Mouse (Mus musculus) heart, embryonic 14.5 days (tissue): Measurements from ENCODE around the gene Proz. TPM values are rescaled to one million over a fixed set of nuclear protein-coding genes. Genes with fewer than 3 reads are reported as not detected.

ENCODE experiments used
- ATAC-seq: fragments of 200-750 bp; cut with Nextera tagmentation; 2 replicates; pipeline ENCODE4 v1.8.0; 2017; ENCODE audit warnings: low read depth, moderate TSS enrichment; ENCODE audit not compliant: insufficient number of reproducible peaks, insufficient read depth, low FRiP score
- H3K27ac ChIP-seq, 2 experiments: fragments of 200-500 bp in 1 of 2; fragments of 300-500 bp in 1 of 2; sonication (generic) in 1 of 2; replicated peaks in 1 of 2; 2 replicates each; pipeline ENCODE4 v1.5.1; 2012 to 2014; ENCODE audit warnings: low read depth in 2 of 2, low read length in 2 of 2, control low read depth in 1 of 2, mild to moderate bottlenecking in 1 of 2, mixed read lengths in 1 of 2; ENCODE audit not compliant: control insufficient read depth in 1 of 2, insufficient read depth in 1 of 2
- H3K27me3 ChIP-seq: fragments of 300-500 bp; sonication (generic); 2 replicates; pipeline ENCODE4 v1.6.1; 2014; ENCODE audit warnings: mild to moderate bottlenecking, low read length, control low read depth; ENCODE audit not compliant: control insufficient read depth, insufficient read depth
- H3K36me3 ChIP-seq: fragments of 300-500 bp; sonication (generic); 2 replicates; pipeline ENCODE4 v1.6.1; 2014; ENCODE audit warnings: mild to moderate bottlenecking, control low read depth, low read length, mixed read lengths; ENCODE audit not compliant: control insufficient read depth, insufficient read depth
- H3K4me1 ChIP-seq, 2 experiments: fragments of 200-500 bp in 1 of 2; fragments of 300-500 bp in 1 of 2; sonication (generic) in 1 of 2; 2 replicates each; pipeline ENCODE4 v1.6.1; 2012 to 2014; ENCODE audit warnings: low read length in 2 of 2, control low read depth in 1 of 2, mixed read lengths in 1 of 2; ENCODE audit not compliant: control insufficient read depth in 2 of 2, insufficient read depth in 2 of 2
- H3K4me2 ChIP-seq: fragments of 300-500 bp; sonication (generic); 2 replicates; pipeline ENCODE4 v1.6.1; 2014; ENCODE audit warnings: mild to moderate bottlenecking, low read length
- H3K4me3 ChIP-seq, 2 experiments: fragments of 200-500 bp in 1 of 2; fragments of 300-500 bp in 1 of 2; sonication (generic) in 1 of 2; 2 replicates each; pipeline ENCODE4 v1.5.1; 2012 to 2014; ENCODE audit warnings: low read length in 2 of 2, mild to moderate bottlenecking in 2 of 2, control low read depth in 1 of 2, low read depth in 1 of 2, moderate library complexity in 1 of 2; ENCODE audit not compliant: control insufficient read depth in 1 of 2, insufficient read depth in 1 of 2
- H3K9ac ChIP-seq: fragments of 300-500 bp; sonication (generic); 2 replicates; pipeline ENCODE4 v1.6.1; 2014; ENCODE audit warnings: mild to moderate bottlenecking, low read length
- H3K9me3 ChIP-seq: fragments of 300-500 bp; sonication (generic); 2 replicates; pipeline ENCODE4 v1.6.1; 2016; ENCODE audit warnings: low read length, control low read depth; ENCODE audit not compliant: control insufficient read depth
- WGBS: fragments of 180-500 bp; shearing (Covaris S2); extraction: QIAGEN DNeasy Blood & Tissue Kit; methylation state at CpG from one replicate; pipeline ENCODE4 v1.1.7; 2014; 5-methylcytosine and 5-hydroxymethylcytosine counted together
- polyA plus RNA-seq: library from polyadenylated mRNA; unstranded; fragments of >200 nt; fragmentation: Nextera tagmentation; extraction: Ambion mirVana; gene quantifications from 2 replicates; pipeline ENCODE4 v1.2.1, GENCODE M21; 2014

Proz gene
- polyA plus RNA-seq = 0.28 and 0.54 TPM in 2 replicates

DNA sequence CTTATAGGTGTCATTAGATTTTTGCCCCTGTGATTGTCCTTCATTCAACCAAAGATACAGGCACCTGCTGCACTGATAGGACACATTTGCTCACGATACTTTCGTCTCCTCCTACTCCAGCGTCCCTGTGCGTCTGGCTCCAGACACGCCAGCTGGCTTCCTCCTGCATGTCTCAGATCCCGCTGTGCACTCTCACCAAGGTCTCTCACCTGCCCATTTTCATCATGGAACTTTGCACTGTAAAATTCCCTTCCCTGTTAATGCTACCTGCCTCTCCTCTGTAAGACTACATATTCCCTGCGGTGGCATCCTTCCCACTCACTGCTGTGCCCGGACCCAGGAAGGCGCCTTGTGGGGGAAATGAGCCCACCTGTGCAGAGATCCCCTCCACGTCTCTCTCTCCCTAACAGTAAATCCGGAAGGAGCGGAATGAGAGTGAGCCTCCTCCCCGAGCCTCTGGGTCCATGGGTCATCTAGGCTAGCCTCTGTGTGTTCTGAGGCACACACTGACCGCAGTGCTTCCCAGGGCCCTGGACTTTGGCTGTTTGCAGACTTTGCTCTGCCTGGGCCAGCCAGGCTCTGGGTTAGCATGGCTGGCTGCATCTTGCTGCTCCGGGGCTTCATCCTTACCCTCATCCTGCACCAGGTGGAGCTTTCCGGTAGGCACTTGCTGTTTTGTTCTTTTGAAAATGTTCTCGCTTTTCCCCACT lies at the start of gene Proz:
TSS of gene Proz (plus strand) at position 474 of the 710 bp plus-strand sequence.
- Histone ChIP-seq H3K4me3 (no peak within 1 kb of the TSS), H3K9ac (no peak within 1 kb of the TSS), H3K4me2 (no peak within 1 kb of the TSS), H3K27ac (no peak within 1 kb of the TSS), H3K27me3 (no peaks in the 10 kb centered on the region), H3K4me1 (no peaks in the 10 kb centered on the region), H3K9me3 (no peaks in the 10 kb centered on the region), H3K36me3 (no peaks in the 10 kb centered on the region)
- 67% methylated on average over 17 of the region's 17 CpGs for WGBS
- ATAC-seq = no peak

DNA sequence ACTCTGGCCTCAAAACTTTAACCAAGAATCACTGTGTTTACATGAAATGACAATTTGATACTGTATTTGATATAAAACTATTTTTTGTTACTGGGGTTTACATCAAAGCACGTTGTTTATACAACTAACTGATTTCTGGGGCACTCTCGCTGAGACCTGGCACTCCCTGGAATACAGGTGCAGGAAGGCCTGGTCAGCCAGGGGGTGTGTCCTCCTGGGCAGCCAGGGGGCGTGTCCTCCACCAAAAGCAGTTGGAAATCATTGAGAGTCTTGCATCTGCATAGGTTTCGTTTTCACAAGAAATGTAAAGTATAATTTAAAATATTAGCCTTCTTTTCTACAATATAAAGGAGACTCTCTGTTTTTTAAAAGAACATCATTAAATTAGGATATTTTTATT lies 41.2 kb upstream of the Proz start:
- Histone ChIP-seq H3K4me2 (no peak overlapping the region), H3K9me3 (no peaks in the 10 kb centered on the region), H3K4me1 (no peaks in the 10 kb centered on the region), H3K27ac (no peak overlapping the region), H3K9ac (no peak overlapping the region), H3K4me3 (no peak overlapping the region), H3K27me3 (no peaks in the 10 kb centered on the region), H3K36me3 (0 out of 2 replicates have a peak, but pooled peaks cover 4% of the 10 kb centered on the region)
- WGBS = 66% methylated on average over 4 of the region's 4 CpGs
- no peak for ATAC-seq

DNA sequence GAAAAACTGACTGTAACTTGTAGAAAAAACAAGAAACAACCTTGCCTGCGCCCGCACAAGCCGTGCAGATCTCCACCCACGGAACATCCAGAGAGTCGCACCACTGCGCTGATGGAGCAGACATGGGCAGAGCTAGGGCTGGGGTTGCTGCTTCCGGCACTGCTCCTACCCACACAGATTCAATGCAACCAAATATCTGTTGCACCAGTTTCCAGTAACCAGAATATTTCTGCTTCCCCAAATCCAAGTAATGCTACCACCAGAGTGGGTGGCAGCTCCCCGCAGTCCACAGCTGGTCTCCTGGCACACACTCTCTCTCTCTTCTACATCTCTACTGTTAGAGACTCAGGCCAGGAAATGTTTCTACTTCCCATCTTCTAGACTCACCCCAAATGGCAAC lies 38.9 kb upstream of the Proz start:
- no peak for ATAC-seq
- H3K9ac ChIP-seq = no peak overlapping the region
- H3K4me3 ChIP-seq = no peak overlapping the region
- WGBS = 88% methylated on average over 8 of the region's 8 CpGs
- H3K27me3 ChIP-seq = no peaks in the 10 kb centered on the region
- H3K27ac ChIP-seq = no peak overlapping the region
- 0 out of 2 replicates have a peak, but pooled peaks cover 4% of the 10 kb centered on the region for H3K36me3 ChIP-seq
- no peaks in the 10 kb centered on the region for H3K9me3 ChIP-seq
- no peaks in the 10 kb centered on the region for H3K4me1 ChIP-seq
- no peak overlapping the region for H3K4me2 ChIP-seq

DNA sequence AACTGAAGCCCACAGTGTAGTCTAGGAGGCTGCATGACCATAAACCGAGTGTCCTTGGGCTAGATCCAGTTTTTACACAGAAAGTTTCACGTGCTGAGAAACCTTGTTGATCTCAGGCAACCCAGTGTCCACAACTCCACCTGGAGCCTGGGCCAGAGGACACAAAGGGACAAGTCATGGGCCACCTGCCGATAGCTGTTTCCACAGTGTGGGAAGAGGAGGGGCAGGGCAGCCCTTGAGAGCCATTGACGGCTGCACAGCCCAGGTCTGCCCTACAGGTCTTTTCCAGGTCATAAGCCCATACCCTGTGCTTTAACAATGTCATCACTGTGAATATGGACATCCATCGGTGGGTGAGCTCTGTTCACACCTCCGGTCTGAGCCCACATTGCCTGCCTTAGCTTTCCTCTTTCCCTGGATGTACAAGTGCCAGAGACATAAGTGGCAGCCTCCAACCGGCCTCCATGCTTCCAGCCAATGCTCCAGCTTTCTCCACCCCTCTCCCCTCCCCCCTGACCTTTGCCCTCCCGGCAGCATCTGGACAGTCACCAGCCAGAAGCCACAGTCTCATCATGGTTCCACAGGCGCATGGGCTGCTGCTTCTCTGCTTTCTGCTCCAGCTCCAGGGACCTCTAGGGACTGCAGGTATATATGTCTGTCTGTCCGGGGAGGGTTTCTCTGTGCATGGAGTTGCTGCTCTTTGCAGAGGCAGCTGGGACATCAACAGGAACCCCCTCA lies 35.1 kb upstream of the Proz start, which contains the start of gene F7:
TSS of gene F7 (plus strand) at position 548 of the 738 bp plus-strand sequence.
- H3K27me3 ChIP-seq = no peaks in the 10 kb centered on the region
- no peak within 1 kb of the TSS for H3K9ac ChIP-seq
- ATAC-seq = no peak
- no peak within 1 kb of the TSS for H3K27ac ChIP-seq
- H3K4me3 ChIP-seq = no peak within 1 kb of the TSS
- no peaks in the 10 kb centered on the region for H3K4me1 ChIP-seq
- WGBS = 62% methylated on average over 9 of the region's 10 CpGs
- H3K36me3 ChIP-seq = no peaks in the 10 kb centered on the region
- no peak within 1 kb of the TSS for H3K4me2 ChIP-seq
- no peaks in the 10 kb centered on the region for H3K9me3 ChIP-seq

DNA sequence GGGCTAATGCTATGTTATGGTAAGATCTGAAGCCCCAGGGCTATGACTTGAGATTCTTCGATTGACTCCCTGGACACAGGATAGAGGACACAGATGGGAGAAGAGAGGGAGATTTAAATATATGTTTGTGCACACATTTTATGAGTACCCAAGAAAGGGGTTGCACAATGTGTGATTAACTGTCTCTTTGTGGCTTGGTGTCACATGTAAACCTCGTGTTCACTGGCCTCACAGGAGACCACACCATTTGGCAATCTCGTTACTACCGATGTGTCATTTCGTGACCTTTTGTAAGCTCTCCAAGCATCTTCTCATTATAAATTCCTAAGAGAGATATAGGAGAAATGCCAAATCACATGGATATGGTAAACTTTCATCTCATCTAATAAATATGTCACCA lies 33.1 kb upstream of the Proz start:
- no peak overlapping the region for H3K27ac ChIP-seq
- ATAC-seq = no peak
- no peak overlapping the region for H3K4me2 ChIP-seq
- no peaks in the 10 kb centered on the region for H3K4me1 ChIP-seq
- no peaks in the 10 kb centered on the region for H3K36me3 ChIP-seq
- no peaks in the 10 kb centered on the region for H3K27me3 ChIP-seq
- no peak overlapping the region for H3K9ac ChIP-seq
- 87% methylated on average over 5 of the region's 5 CpGs for WGBS
- H3K9me3 ChIP-seq = no peaks in the 10 kb centered on the region
- H3K4me3 ChIP-seq = no peak overlapping the region

- Histone ChIP-seq H3K4me1 (no peaks in the 10 kb centered on the region), H3K9ac (no peak overlapping the region), H3K27me3 (no peaks in the 10 kb centered on the region), H3K36me3 (no peaks in the 10 kb centered on the region), H3K4me2 (no peak overlapping the region), H3K9me3 (no peaks in the 10 kb centered on the region), H3K4me3 (no peak overlapping the region), H3K27ac (no peak overlapping the region)
- ATAC-seq = no peak
- 71% methylated on average over 5 of the region's 5 CpGs for WGBS
Observed at GRCm38 (mm10) chr8:13028482-13028881, 32.2 kb upstream of the Proz start.

GRCm38 (mm10) chr8:13036346-13036812 lies 24.3 kb upstream of the Proz start:
- Histone ChIP-seq H3K9me3 (no peaks in the 10 kb centered on the region), H3K9ac (0 out of 2 replicates have a peak overlapping the region, but pooled peaks have one; percentile 1), H3K4me1 (peaks cover 21 to 24% of the 10 kb centered on the region in 2 experiments), H3K4me3 (no peak overlapping the region), H3K36me3 (no peaks in the 10 kb centered on the region), H3K4me2 (no peak overlapping the region), H3K27ac (peak overlapping the region; percentile 34 to 67; a peak in 3 of 4 replicates), H3K27me3 (no peaks in the 10 kb centered on the region)
- peak; percentile 20; the same call in 1 of the 2 replicates for ATAC-seq
- WGBS = 51% methylated on average over 10 of the region's 10 CpGs
